Mouse (Mus musculus) megakaryocyte, embryonic 14.5 days (primary cell): Measurements from ENCODE around the gene Papss1. TPM values are rescaled to one million over a fixed set of nuclear protein-coding genes. Genes with fewer than 3 reads are reported as not detected.

Experiments
- H3K27me3 ChIP-seq: replicated peaks from 2 replicates; pipeline ENCODE3; 2012; ENCODE audit warnings: inconsistent platforms
- H3K36me3 ChIP-seq: replicated peaks from 2 replicates; pipeline ENCODE3; 2012; ENCODE audit warnings: low read length, inconsistent platforms, mixed read lengths
- H3K4me1 ChIP-seq: 2 replicates; pipeline ENCODE4 v1.6.1; 2012; ENCODE audit warnings: inconsistent platforms
- H3K4me3 ChIP-seq: replicated peaks from 2 replicates; pipeline ENCODE3; 2012; ENCODE audit warnings: moderate library complexity, mild to moderate bottlenecking, inconsistent platforms
- H3K9me3 ChIP-seq: 2 replicates; pipeline ENCODE4 v1.6.1; 2012; ENCODE audit warnings: inconsistent platforms
- FLI1 ChIP-seq: IDR thresholded peaks from 2 replicates; pipeline ENCODE4 v1.6.1; 2012; ENCODE audit warnings: low read length, inconsistent platforms, mixed read lengths
- GATA1 ChIP-seq: IDR thresholded peaks from 3 replicates; pipeline ENCODE4 v1.6.1; 2012; ENCODE audit warnings: mixed read lengths, low read length, inconsistent platforms, borderline replicate concordance
- polyA plus RNA-seq: library from polyadenylated mRNA; stranded (reverse); fragments of >175 nt; gene quantifications from 2 replicates; pipeline ENCODE4 v1.2.3, GENCODE M21; 2012; ENCODE audit warnings: low replicate concordance; ENCODE audit not compliant: insufficient read depth

Gene Papss1
- polyA plus RNA-seq, 1 experiment = 12.3 TPM

GRCm38 (mm10) chr3:131628265-131628664 is 63.7 kb downstream of the Papss1 start:
- TF ChIP-seq FLI1 (no peak), GATA1 (no peak)
- Histone ChIP-seq H3K27me3 (no peaks in the 10 kb centered on the region), H3K36me3 (peaks cover 77% of the 10 kb centered on the region), H3K9me3 (no peaks in the 10 kb centered on the region), H3K4me3 (no peak overlapping the region), H3K4me1 (no peaks in the 10 kb centered on the region)

- H3K9me3 ChIP-seq = no peaks in the 10 kb centered on the region
- no peak overlapping the region for H3K4me3 ChIP-seq
- no peaks in the 10 kb centered on the region for H3K4me1 ChIP-seq
- TF ChIP-seq FLI1 (no peak), GATA1 (no peak)
- H3K27me3 ChIP-seq = no peaks in the 10 kb centered on the region
- peaks cover 77% of the 10 kb centered on the region for H3K36me3 ChIP-seq
Measured at GRCm38 (mm10) chr3:131628931-131629330, 64.4 kb downstream of the Papss1 start.

- no peak for TF ChIP-seq GATA1
- TF ChIP-seq FLI1 = no peak
- no peak overlapping the region for H3K4me3 ChIP-seq
- H3K36me3 ChIP-seq = peaks cover 68% of the 10 kb centered on the region
- H3K4me1 ChIP-seq = no peaks in the 10 kb centered on the region
- no peaks in the 10 kb centered on the region for H3K27me3 ChIP-seq
- H3K9me3 ChIP-seq = no peaks in the 10 kb centered on the region
Measured at GRCm38 (mm10) chr3:131630407-131631317, 66.1 kb downstream of the Papss1 start.

- H3K27me3 ChIP-seq = no peaks in the 10 kb centered on the region
- no peaks in the 10 kb centered on the region for H3K9me3 ChIP-seq
- no peak overlapping the region for H3K4me3 ChIP-seq
- peaks cover 68% of the 10 kb centered on the region for H3K36me3 ChIP-seq
- H3K4me1 ChIP-seq = peaks cover 4% of the 10 kb centered on the region; the same call in 1 of the 2 replicates
- TF ChIP-seq FLI1 = no peak
- TF ChIP-seq GATA1 = no peak
Measured at GRCm38 (mm10) chr3:131631318-131631870, 66.8 kb downstream of the Papss1 start.

GRCm38 (mm10) chr3:131634091-131634490 is 69.5 kb downstream of the Papss1 start:
- no peaks in the 10 kb centered on the region for H3K9me3 ChIP-seq
- H3K4me3 ChIP-seq = no peak overlapping the region
- peaks cover 68% of the 10 kb centered on the region for H3K36me3 ChIP-seq
- H3K4me1 ChIP-seq = peaks cover 4% of the 10 kb centered on the region; the same call in 1 of the 2 replicates
- TF ChIP-seq FLI1 (no peak), GATA1 (no peak)
- no peaks in the 10 kb centered on the region for H3K27me3 ChIP-seq

- TF ChIP-seq FLI1 = no peak
- no peak for TF ChIP-seq GATA1
- Histone ChIP-seq H3K4me3 (no peak overlapping the region), H3K4me1 (peaks cover 4% of the 10 kb centered on the region; the same call in 1 of the 2 replicates), H3K27me3 (no peaks in the 10 kb centered on the region), H3K36me3 (peaks cover 70% of the 10 kb centered on the region), H3K9me3 (no peaks in the 10 kb centered on the region)
Measured at GRCm38 (mm10) chr3:131636126-131636525, 71.6 kb downstream of the Papss1 start.

GRCm38 (mm10) chr3:131637008-131637407 is 72.4 kb downstream of the Papss1 start:
- Histone ChIP-seq H3K27me3 (no peaks in the 10 kb centered on the region), H3K9me3 (no peaks in the 10 kb centered on the region), H3K36me3 (peaks cover 64% of the 10 kb centered on the region), H3K4me3 (no peak overlapping the region), H3K4me1 (peaks cover 4% of the 10 kb centered on the region)
- TF ChIP-seq FLI1 (no peak), GATA1 (no peak)

- Histone ChIP-seq H3K4me3 (no peak overlapping the region), H3K9me3 (no peaks in the 10 kb centered on the region), H3K4me1 (peaks cover 10% of the 10 kb centered on the region), H3K27me3 (no peaks in the 10 kb centered on the region), H3K36me3 (peaks cover 63% of the 10 kb centered on the region)
- TF ChIP-seq GATA1 = no peak
- TF ChIP-seq FLI1 = no peak
Measured at GRCm38 (mm10) chr3:131637664-131638063, 73.1 kb downstream of the Papss1 start.

GRCm38 (mm10) chr3:131638216-131638615 is 73.6 kb downstream of the Papss1 start:
- Histone ChIP-seq H3K9me3 (no peaks in the 10 kb centered on the region), H3K36me3 (peaks cover 62% of the 10 kb centered on the region), H3K4me3 (peak overlapping the region; percentile 33), H3K27me3 (no peaks in the 10 kb centered on the region), H3K4me1 (peaks cover 15% of the 10 kb centered on the region)
- no peak for TF ChIP-seq GATA1
- TF ChIP-seq FLI1 = no peak

- H3K36me3 ChIP-seq = peaks cover 50% of the 10 kb centered on the region
- peaks cover 11% of the 10 kb centered on the region for H3K4me1 ChIP-seq
- no peak for TF ChIP-seq GATA1
- TF ChIP-seq FLI1 = no peak
- peak overlapping the region; percentile 59 for H3K4me3 ChIP-seq
- H3K27me3 ChIP-seq = no peaks in the 10 kb centered on the region
- H3K9me3 ChIP-seq = no peaks in the 10 kb centered on the region
Measured at GRCm38 (mm10) chr3:131642681-131643292, 78.2 kb downstream of the Papss1 start.

GRCm38 (mm10) chr3:131645203-131645602 is 80.6 kb downstream of the Papss1 start:
- Histone ChIP-seq H3K36me3 (peaks cover 28% of the 10 kb centered on the region), H3K9me3 (0 out of 2 replicates have a peak, but pooled peaks cover 8% of the 10 kb centered on the region), H3K4me1 (peaks cover 11% of the 10 kb centered on the region), H3K4me3 (no peak overlapping the region), H3K27me3 (no peaks in the 10 kb centered on the region)
- TF ChIP-seq FLI1 (no peak), GATA1 (no peak)
